Mouse (Mus musculus) C2C12 (cell line): ENCODE measurements around the gene Pla2g4c.

Experiments used
- CTCF ChIP-seq: IDR thresholded peaks from one replicate; pipeline ENCODE4 v1.5.1; 2011; ENCODE audit not compliant: control insufficient read depth, insufficient read depth, insufficient read length
- MYOD1 ChIP-seq: IDR thresholded peaks from one replicate; pipeline ENCODE4 v1.6.1; 2011; ENCODE audit warnings: low read depth; ENCODE audit not compliant: control insufficient read depth, insufficient read length
- MYOG ChIP-seq: IDR thresholded peaks from one replicate; pipeline ENCODE4 v1.6.1; 2011; ENCODE audit not compliant: control insufficient read depth, insufficient read length; ENCODE audit errors: extremely low read depth

GRCm38 (mm10) chr7:13293878-13294855, 30.3 kb upstream of the Pla2g4c start:
- TF ChIP-seq MYOD1: no peak
- TF ChIP-seq CTCF: no peak
- no peak for TF ChIP-seq MYOG
